Mouse (Mus musculus): ENCODE measurements around the gene Pagr1a. TPM values are rescaled to one million over a fixed set of nuclear protein-coding genes. Genes with fewer than 3 reads are reported as not detected.

Gene Pagr1a
- polyA plus RNA-seq, 1 experiment from 2014 or later: 56.6 TPM

DNA sequence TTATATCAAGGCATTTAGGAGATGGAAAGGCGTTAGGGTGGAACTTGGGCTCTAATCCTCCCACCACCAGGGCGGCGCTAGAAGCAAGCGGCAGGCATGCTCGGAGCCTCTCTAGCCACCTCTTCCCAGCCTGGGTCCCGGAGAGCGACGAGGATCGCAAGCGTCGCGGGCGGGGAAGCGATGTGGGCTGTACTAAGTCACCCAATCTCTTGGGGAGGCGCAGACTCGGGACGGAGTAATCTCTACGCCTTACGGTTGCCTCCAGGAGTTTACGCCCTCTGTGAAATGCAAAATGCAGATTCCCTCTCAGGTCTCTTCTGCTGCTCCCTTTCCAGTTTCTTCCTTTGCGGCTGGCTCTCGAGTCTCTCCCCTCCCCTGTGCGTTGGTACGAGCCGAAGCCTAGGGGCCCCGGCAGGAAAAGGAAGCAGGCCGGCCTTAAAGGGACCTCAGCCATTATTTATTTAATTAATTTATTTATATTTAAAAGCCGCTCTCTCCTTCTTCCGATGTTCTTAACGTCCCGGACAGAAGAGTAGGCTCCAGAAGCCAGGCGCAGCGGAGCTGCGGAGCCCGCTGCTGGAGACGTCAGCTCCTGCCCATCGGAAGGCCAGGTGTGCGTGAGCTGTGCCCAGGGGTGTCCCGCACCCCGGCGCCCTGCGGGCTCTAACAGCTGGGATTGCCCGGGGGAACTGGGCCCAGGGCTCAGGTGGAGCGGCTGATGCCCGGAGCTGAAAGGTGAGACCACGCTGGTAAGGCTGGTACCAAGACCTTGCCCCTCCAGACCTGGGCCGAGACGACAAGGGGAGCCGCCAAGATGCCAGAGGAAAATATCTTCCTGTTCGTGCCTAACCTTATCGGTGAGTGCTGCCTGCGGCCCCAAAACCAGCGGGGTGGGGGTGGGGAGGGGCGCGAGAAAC, 40.9 kb downstream of the Pagr1a start, which contains the start of gene Cdiptos:
Gene Cdiptos (minus strand): TSS at position 149 of the 917 bp plus-strand sequence.
- peak; percentile 95 for ATAC-seq (ENCODE audit: insufficient read depth, low FRiP score)
- H3K27ac ChIP-seq (ENCODE audit: low read length): peak within 1 kb of the TSS; percentile 97
- peak within 1 kb of the TSS; percentile 74 for H3K4me2 ChIP-seq (ENCODE audit: low read depth, low read length)
- H3K36me3 ChIP-seq (ENCODE audit: control insufficient read depth, insufficient read depth, low read length): peaks cover 8% of the 10 kb centered on the region; the same call in 1 of the 2 replicates
- H3K27me3 ChIP-seq (ENCODE audit: control insufficient read depth, insufficient read depth, low read length): no peaks in the 10 kb centered on the region
- H3K4me1 ChIP-seq (ENCODE audit: control insufficient read depth, insufficient read depth, low read length): no peaks in the 10 kb centered on the region
- H3K4me3 ChIP-seq (replicated peaks; ENCODE audit: low read length): peak within 1 kb of the TSS; percentile 98
- peak within 1 kb of the TSS; percentile 98 for H3K9ac ChIP-seq (ENCODE audit: low read length)
- under 1% methylated on average over 55 of the region's 55 CpGs for WGBS
- no peaks in the 10 kb centered on the region for H3K9me3 ChIP-seq (replicated peaks; ENCODE audit: control insufficient read depth, low read length)

DNA sequence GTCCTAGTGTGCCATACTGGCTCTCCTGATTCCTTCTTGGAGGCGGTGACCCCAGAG, 41.4 kb downstream of the Pagr1a start, which contains the start of gene Cdipt:
Gene Cdipt (plus strand): TSS at position 22 of the 57 bp plus-strand sequence.
- peaks cover 8% of the 10 kb centered on the region; the same call in 1 of the 2 replicates for H3K36me3 ChIP-seq (ENCODE audit: control insufficient read depth, insufficient read depth, low read length)
- H3K27ac ChIP-seq (ENCODE audit: low read length): peak within 1 kb of the TSS; percentile 97
- peak within 1 kb of the TSS; percentile 74 for H3K4me2 ChIP-seq (ENCODE audit: low read depth, low read length)
- WGBS: 17% methylated on average over 1 of the region's 1 CpGs
- no peaks in the 10 kb centered on the region for H3K9me3 ChIP-seq (replicated peaks; ENCODE audit: control insufficient read depth, low read length)
- H3K27me3 ChIP-seq (ENCODE audit: control insufficient read depth, insufficient read depth, low read length): no peaks in the 10 kb centered on the region
- H3K4me1 ChIP-seq (ENCODE audit: control insufficient read depth, insufficient read depth, low read length): no peaks in the 10 kb centered on the region
- peak within 1 kb of the TSS; percentile 98 for H3K9ac ChIP-seq (ENCODE audit: low read length)
- ATAC-seq (ENCODE audit: insufficient read depth, low FRiP score): no peak
- H3K4me3 ChIP-seq (replicated peaks; ENCODE audit: low read length): peak within 1 kb of the TSS; percentile 98

DNA sequence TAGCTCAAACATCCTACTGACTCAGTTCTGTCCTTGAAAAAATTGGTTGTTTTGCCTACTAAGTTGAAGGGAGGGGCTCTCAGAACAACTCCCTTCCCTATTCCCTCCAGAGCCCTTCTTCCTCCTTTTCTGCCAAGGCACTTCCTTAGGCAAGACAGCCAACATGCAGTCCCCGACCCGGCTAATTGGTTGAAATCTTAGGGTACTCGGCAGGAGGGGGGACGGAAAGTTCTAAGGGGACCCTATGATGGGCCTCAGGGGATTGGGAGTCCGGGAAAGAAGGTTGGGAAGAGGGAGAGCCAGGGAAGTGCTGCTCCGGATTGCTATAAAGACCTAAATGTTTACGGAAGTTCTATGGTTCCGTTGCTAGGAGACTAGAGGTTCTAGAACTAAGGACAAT, 41.7 kb downstream of the Pagr1a start:
- H3K36me3 ChIP-seq (ENCODE audit: control insufficient read depth, insufficient read depth, low read length): peaks cover 8% of the 10 kb centered on the region; the same call in 1 of the 2 replicates
- ATAC-seq (ENCODE audit: insufficient read depth, low FRiP score): no peak
- H3K27me3 ChIP-seq (ENCODE audit: control insufficient read depth, insufficient read depth, low read length): no peaks in the 10 kb centered on the region
- peak overlapping the region; percentile 98 for H3K4me3 ChIP-seq (replicated peaks; ENCODE audit: low read length)
- no peaks in the 10 kb centered on the region for H3K4me1 ChIP-seq (ENCODE audit: control insufficient read depth, insufficient read depth, low read length)
- no peaks in the 10 kb centered on the region for H3K9me3 ChIP-seq (replicated peaks; ENCODE audit: control insufficient read depth, low read length)
- peak overlapping the region; percentile 98 for H3K9ac ChIP-seq (ENCODE audit: low read length)
- peak overlapping the region; percentile 97 for H3K27ac ChIP-seq (ENCODE audit: low read length)
- WGBS: 11% methylated on average over 8 of the region's 8 CpGs
- H3K4me2 ChIP-seq (ENCODE audit: low read depth, low read length): peak overlapping the region; percentile 74

DNA sequence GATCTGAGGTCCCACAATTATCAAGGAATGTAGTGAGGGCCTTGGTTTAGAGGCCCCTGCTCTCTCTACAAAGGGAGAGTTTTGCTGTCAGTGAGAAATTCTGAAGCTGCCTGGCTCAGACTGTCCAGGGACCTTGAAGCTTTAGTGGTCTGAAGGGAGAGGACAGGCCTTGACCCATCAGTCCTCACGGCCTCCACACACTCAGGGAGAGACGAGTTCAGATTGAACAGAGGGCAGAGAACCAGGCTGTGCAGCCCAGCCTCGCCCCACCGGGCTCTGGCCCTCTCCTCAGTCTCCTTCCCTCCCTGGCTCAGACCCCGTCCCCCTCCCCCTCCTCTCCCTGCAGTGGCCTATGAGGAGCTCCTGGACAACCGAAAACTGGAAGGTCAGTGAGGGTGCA, 49.8 kb downstream of the Pagr1a start:
- no peak for ATAC-seq (ENCODE audit: insufficient read depth, low FRiP score)
- H3K4me2 ChIP-seq (ENCODE audit: low read depth, low read length): no peak overlapping the region
- H3K4me1 ChIP-seq (ENCODE audit: control insufficient read depth, insufficient read depth, low read length): no peaks in the 10 kb centered on the region
- H3K9me3 ChIP-seq (replicated peaks; ENCODE audit: control insufficient read depth, low read length): no peaks in the 10 kb centered on the region
- no peak overlapping the region for H3K27ac ChIP-seq (ENCODE audit: low read length)
- no peaks in the 10 kb centered on the region for H3K36me3 ChIP-seq (ENCODE audit: control insufficient read depth, insufficient read depth, low read length)
- H3K9ac ChIP-seq (ENCODE audit: low read length): no peak overlapping the region
- no peaks in the 10 kb centered on the region for H3K27me3 ChIP-seq (ENCODE audit: control insufficient read depth, insufficient read depth, low read length)
- no peak overlapping the region for H3K4me3 ChIP-seq (replicated peaks; ENCODE audit: low read length)
- 63% methylated on average over 6 of the region's 6 CpGs for WGBS

DNA sequence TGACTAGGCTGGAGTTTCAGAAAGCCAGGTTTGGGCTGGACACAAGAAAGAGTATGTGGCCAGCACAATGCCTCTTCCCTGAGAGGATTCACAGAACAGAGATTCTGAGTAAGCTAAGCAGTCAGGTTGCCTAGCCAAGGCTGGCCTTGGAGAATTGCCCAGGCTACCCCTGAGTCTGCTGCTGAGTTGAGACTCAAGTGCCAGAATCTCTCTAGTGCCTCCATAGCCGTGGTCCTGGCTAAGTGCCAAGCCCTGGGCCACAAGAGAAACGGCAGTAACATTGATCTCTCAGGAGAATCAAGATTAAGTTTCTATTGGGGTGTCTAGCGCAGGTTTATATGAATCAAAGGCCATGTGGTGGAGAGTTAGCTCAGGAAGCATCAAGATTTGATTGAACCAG, 51.6 kb downstream of the Pagr1a start:
- Histone ChIP-seq H3K4me3 (replicated peaks; ENCODE audit: low read length) (no peak overlapping the region), H3K36me3 (ENCODE audit: control insufficient read depth, insufficient read depth, low read length) (no peaks in the 10 kb centered on the region), H3K9me3 (replicated peaks; ENCODE audit: control insufficient read depth, low read length) (no peaks in the 10 kb centered on the region), H3K4me2 (ENCODE audit: low read depth, low read length) (no peak overlapping the region), H3K27ac (ENCODE audit: low read length) (no peak overlapping the region), H3K4me1 (ENCODE audit: control insufficient read depth, insufficient read depth, low read length) (no peaks in the 10 kb centered on the region), H3K9ac (ENCODE audit: low read length) (no peak overlapping the region), H3K27me3 (ENCODE audit: control insufficient read depth, insufficient read depth, low read length) (no peaks in the 10 kb centered on the region)
- ATAC-seq (ENCODE audit: insufficient read depth, low FRiP score): no peak
- whole genome bisulfite sequencing: 43% methylated on average over 3 of the region's 3 CpGs

Small RNA genes within 50 kb of the gene (microRNA-seq; reads per million reads assigned to microRNA genes)
- gene Gm44343: not detected

Other genes with a start within 250 kb of the Pagr1a start
- gene Ypel3, start 240.4 kb downstream of the Pagr1a start, polyA plus RNA-seq (2015; fragmentation: Nextera tagmentation; extraction: Ambion mirVana): 60.6 and 65.9 TPM in 2 replicates
- gene Tbx6, start 235.9 kb downstream of the Pagr1a start, polyA plus RNA-seq (2015; fragmentation: Nextera tagmentation; extraction: Ambion mirVana): 0.27 and 0.47 TPM in 2 replicates
- 180 and 192 TPM in 2 replicates for gene Ppp4c, start 224.9 kb downstream of the Pagr1a start, polyA plus RNA-seq (2015; fragmentation: Nextera tagmentation; extraction: Ambion mirVana)
- gene Fam57b, start 219.7 kb downstream of the Pagr1a start, polyA plus RNA-seq (2015; fragmentation: Nextera tagmentation; extraction: Ambion mirVana): 1.1 and 1.3 TPM in 2 replicates
- gene 4930451I11Rik, start 185.7 kb downstream of the Pagr1a start, polyA plus RNA-seq (2015; fragmentation: Nextera tagmentation; extraction: Ambion mirVana): not detected in 2 replicates
- 0.89 TPM in 1 of 2 replicates, not detected in the other for gene Doc2a, start 169.9 kb downstream of the Pagr1a start, polyA plus RNA-seq (2015; fragmentation: Nextera tagmentation; extraction: Ambion mirVana)
- 22.9 and 24.4 TPM in 2 replicates for gene Hirip3, start 155.4 kb downstream of the Pagr1a start, polyA plus RNA-seq (2015; fragmentation: Nextera tagmentation; extraction: Ambion mirVana)
- 62.2 and 64.8 TPM in 2 replicates for gene Ino80e, start 155.0 kb downstream of the Pagr1a start, polyA plus RNA-seq (2015; fragmentation: Nextera tagmentation; extraction: Ambion mirVana)
- 40.1 and 43.3 TPM in 2 replicates for gene Taok2, start 132.6 kb downstream of the Pagr1a start, polyA plus RNA-seq (2015; fragmentation: Nextera tagmentation; extraction: Ambion mirVana)
- 30.2 and 34.1 TPM in 2 replicates for gene Tmem219, start 94.4 kb downstream of the Pagr1a start, polyA plus RNA-seq (2015; fragmentation: Nextera tagmentation; extraction: Ambion mirVana)
- 11.3 and 12.8 TPM in 2 replicates for gene Kctd13, start 88.5 kb downstream of the Pagr1a start, polyA plus RNA-seq (2015; fragmentation: Nextera tagmentation; extraction: Ambion mirVana)
- gene Asphd1, start 67.8 kb downstream of the Pagr1a start, polyA plus RNA-seq (2015; fragmentation: Nextera tagmentation; extraction: Ambion mirVana): 0.18 and 0.45 TPM in 2 replicates
- gene Sez6l2, start 66.8 kb downstream of the Pagr1a start, polyA plus RNA-seq (2015; fragmentation: Nextera tagmentation; extraction: Ambion mirVana): 1.3 and 1.9 TPM in 2 replicates
- 110 and 125 TPM in 2 replicates for gene Cdipt, start 41.4 kb downstream of the Pagr1a start, polyA plus RNA-seq (2015; fragmentation: Nextera tagmentation; extraction: Ambion mirVana)
- 1.5 and 2.1 TPM in 2 replicates for gene Cdiptos, start 41.3 kb downstream of the Pagr1a start, polyA plus RNA-seq (2015; fragmentation: Nextera tagmentation; extraction: Ambion mirVana)
- 28.0 and 28.3 TPM in 2 replicates for gene Mvp, start 2.7 kb downstream of the Pagr1a start, polyA plus RNA-seq (2015; fragmentation: Nextera tagmentation; extraction: Ambion mirVana)
- 0.36 TPM in 1 of 2 replicates, not detected in the other for gene Pagr1b, start 868 bp downstream of the Pagr1a start, polyA plus RNA-seq (2015; fragmentation: Nextera tagmentation; extraction: Ambion mirVana)
- gene Gm42742, start 3.7 kb upstream of the Pagr1a start, polyA plus RNA-seq (2015; fragmentation: Nextera tagmentation; extraction: Ambion mirVana): 31.1 and 39.0 TPM in 2 replicates
- 8.5 and 9.6 TPM in 2 replicates for gene Prrt2, start 3.9 kb upstream of the Pagr1a start, polyA plus RNA-seq (2015; fragmentation: Nextera tagmentation; extraction: Ambion mirVana)
- 23.2 and 27.9 TPM in 2 replicates for gene Maz, start 9.7 kb upstream of the Pagr1a start, polyA plus RNA-seq (2015; fragmentation: Nextera tagmentation; extraction: Ambion mirVana)
- gene Kif22, start 25.1 kb upstream of the Pagr1a start, polyA plus RNA-seq (2015; fragmentation: Nextera tagmentation; extraction: Ambion mirVana): 91.5 and 92.2 TPM in 2 replicates
- gene Zg16, start 70.0 kb upstream of the Pagr1a start, polyA plus RNA-seq (2015; fragmentation: Nextera tagmentation; extraction: Ambion mirVana): 29.5 and 61.7 TPM in 2 replicates
- 6.6 and 7.5 TPM in 2 replicates for gene AI467606, start 74.0 kb upstream of the Pagr1a start, polyA plus RNA-seq (2015; fragmentation: Nextera tagmentation; extraction: Ambion mirVana)
- 4.7 and 4.8 TPM in 2 replicates for gene Qprt, start 104.9 kb upstream of the Pagr1a start, polyA plus RNA-seq (2015; fragmentation: Nextera tagmentation; extraction: Ambion mirVana)
- 0.77 and 1.3 TPM in 2 replicates for gene Spn, start 120.5 kb upstream of the Pagr1a start, polyA plus RNA-seq (2015; fragmentation: Nextera tagmentation; extraction: Ambion mirVana)
- 43.7 and 47.7 TPM in 2 replicates for gene Cd2bp2, start 178.7 kb upstream of the Pagr1a start, polyA plus RNA-seq (2015; fragmentation: Nextera tagmentation; extraction: Ambion mirVana)
- gene Tbc1d10b, start 191.1 kb upstream of the Pagr1a start, polyA plus RNA-seq (2015; fragmentation: Nextera tagmentation; extraction: Ambion mirVana): 15.4 and 15.7 TPM in 2 replicates
- 23.9 and 312 TPM in 2 replicates for gene Mylpf, start 191.5 kb upstream of the Pagr1a start, polyA plus RNA-seq (2015; fragmentation: Nextera tagmentation; extraction: Ambion mirVana)
- gene Zfp553, start 215.7 kb upstream of the Pagr1a start, polyA plus RNA-seq (2015; fragmentation: Nextera tagmentation; extraction: Ambion mirVana): 27.1 and 28.5 TPM in 2 replicates
- 14.7 and 15.0 TPM in 2 replicates for gene Sept1, start 215.8 kb upstream of the Pagr1a start, polyA plus RNA-seq (2015; fragmentation: Nextera tagmentation; extraction: Ambion mirVana)
- gene Zfp771, start 226.9 kb upstream of the Pagr1a start, polyA plus RNA-seq (2015; fragmentation: Nextera tagmentation; extraction: Ambion mirVana): 35.5 and 37.8 TPM in 2 replicates
- gene Dctpp1, start 243.4 kb upstream of the Pagr1a start, polyA plus RNA-seq (2015; fragmentation: Nextera tagmentation; extraction: Ambion mirVana): 131 and 145 TPM in 2 replicates